Mouse (Mus musculus): ENCODE measurements at regions not wholly inside any gene's neighbourhood (a gene's known extent, or its start where the extent isn't known, plus 50 kb on each side); places are given as distances from the start of the nearest gene placed in this dataset.
A peak's percentile ranks its signal among the peaks of the same experiment; 100 is the strongest.

DNA sequence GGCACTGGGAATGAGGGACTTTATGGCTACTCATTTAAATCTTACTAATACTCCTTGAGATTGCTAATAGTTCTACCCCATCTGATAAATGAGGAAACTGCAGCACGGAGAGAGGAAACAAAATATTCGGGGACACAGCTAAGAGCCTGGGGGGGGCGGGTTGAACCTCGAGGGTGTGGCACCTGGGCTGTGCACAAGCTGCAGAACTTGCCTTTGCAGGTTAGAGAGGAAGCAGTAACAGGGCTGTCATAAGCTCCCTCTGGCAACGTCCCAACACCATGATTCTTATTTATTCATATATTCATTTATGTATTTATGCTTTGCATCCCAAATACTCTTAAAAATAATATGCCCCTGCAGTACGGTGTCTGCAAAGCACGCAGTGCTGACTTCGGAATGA, 237.5 kb downstream of the Ccser2 start:
- WGBS = 77% methylated on average over 8 of the region's 8 CpGs
- Histone ChIP-seq H3K4me1 (ENCODE audit: control insufficient read depth, insufficient read depth, low read length) (no peaks in the 10 kb centered on the region), H3K4me3 (ENCODE audit: low read depth, low read length) (no peak overlapping the region), H3K27ac (ENCODE audit: low read length) (no peak overlapping the region), H3K4me2 (ENCODE audit: low read length) (no peak overlapping the region), H3K9me3 (replicated peaks; ENCODE audit: control insufficient read depth, low read length, poor library complexity, severe bottlenecking) (no peaks in the 10 kb centered on the region), H3K36me3 (ENCODE audit: control insufficient read depth, insufficient read depth, low read length) (no peaks in the 10 kb centered on the region), H3K27me3 (ENCODE audit: control insufficient read depth, insufficient read depth, low read depth, low read length) (no peaks in the 10 kb centered on the region), H3K9ac (ENCODE audit: low read depth, low read length) (no peak overlapping the region)
- peak; percentile 28; the same call in 1 of the 2 replicates for ATAC-seq

DNA sequence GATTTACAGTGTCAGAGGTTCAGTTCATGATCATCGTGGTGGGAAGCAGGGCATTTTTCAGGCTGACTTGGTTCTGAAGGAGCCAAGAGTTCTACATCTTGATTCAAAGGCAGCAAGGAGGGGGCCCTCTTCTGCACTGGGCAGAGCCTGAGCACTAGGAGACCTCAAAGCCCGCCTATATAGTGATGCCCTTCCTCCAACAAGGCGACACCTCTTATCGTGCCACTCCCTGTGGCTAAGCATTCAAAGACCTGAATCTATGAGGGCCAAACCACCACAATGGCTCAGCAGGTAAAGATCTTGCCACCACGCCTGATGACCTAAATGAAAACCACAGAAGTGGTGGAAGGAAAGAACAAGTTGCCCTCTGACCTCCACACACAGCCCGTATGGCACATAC, 242.5 kb downstream of the Ccser2 start:
- ATAC-seq = no peak
- H3K27ac ChIP-seq (ENCODE audit: low read length) = no peak overlapping the region
- WGBS = 80% methylated on average over 6 of the region's 6 CpGs

DNA sequence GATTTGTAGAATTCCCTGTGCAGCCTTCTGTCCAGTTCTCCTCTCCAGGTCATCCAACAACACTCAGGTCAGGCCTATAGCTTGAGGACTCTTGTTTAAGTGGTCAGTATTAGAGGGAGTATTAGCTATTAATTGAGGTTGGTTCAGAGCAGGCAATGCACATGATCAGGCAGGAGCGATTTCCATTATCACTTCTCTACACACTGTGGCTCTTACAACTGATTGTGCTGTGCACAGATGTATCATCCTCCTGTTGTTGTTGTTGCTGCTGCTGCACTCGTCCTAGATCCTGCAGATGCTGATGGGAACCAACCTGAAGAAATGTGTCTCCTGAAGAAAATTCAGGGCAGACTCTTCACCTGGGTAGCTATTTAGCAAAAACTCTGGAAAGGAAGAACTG, 252.9 kb downstream of the Ccser2 start:
- H3K4me3 ChIP-seq (ENCODE audit: low read depth, low read length) = no peak overlapping the region
- H3K4me1 ChIP-seq (ENCODE audit: control insufficient read depth, insufficient read depth, low read length) = no peaks in the 10 kb centered on the region
- no peaks in the 10 kb centered on the region for H3K36me3 ChIP-seq (ENCODE audit: control insufficient read depth, insufficient read depth, low read length)
- no peaks in the 10 kb centered on the region for H3K27me3 ChIP-seq (ENCODE audit: control insufficient read depth, insufficient read depth, low read depth, low read length)
- no peak overlapping the region for H3K9ac ChIP-seq (ENCODE audit: low read depth, low read length)
- H3K27ac ChIP-seq (ENCODE audit: low read length) = no peak overlapping the region
- H3K4me2 ChIP-seq (ENCODE audit: low read length) = no peak overlapping the region
- H3K9me3 ChIP-seq (replicated peaks; ENCODE audit: control insufficient read depth, low read length, poor library complexity, severe bottlenecking) = no peaks in the 10 kb centered on the region
- no peak for ATAC-seq
- WGBS = 79% methylated on average over 2 of the region's 2 CpGs

More for the DNA sequence above, 242.5 kb downstream of the Ccser2 start:
- Histone ChIP-seq H3K36me3 (ENCODE audit: control insufficient read depth, insufficient read depth, low read length) (no peaks in the 10 kb centered on the region), H3K9ac (ENCODE audit: low read depth, low read length) (no peak overlapping the region), H3K4me3 (ENCODE audit: low read depth, low read length) (no peak overlapping the region), H3K4me2 (ENCODE audit: low read length) (no peak overlapping the region), H3K27me3 (ENCODE audit: control insufficient read depth, insufficient read depth, low read depth, low read length) (no peaks in the 10 kb centered on the region), H3K9me3 (replicated peaks; ENCODE audit: control insufficient read depth, low read length, poor library complexity, severe bottlenecking) (no peaks in the 10 kb centered on the region), H3K4me1 (ENCODE audit: control insufficient read depth, insufficient read depth, low read length) (no peaks in the 10 kb centered on the region)

DNA sequence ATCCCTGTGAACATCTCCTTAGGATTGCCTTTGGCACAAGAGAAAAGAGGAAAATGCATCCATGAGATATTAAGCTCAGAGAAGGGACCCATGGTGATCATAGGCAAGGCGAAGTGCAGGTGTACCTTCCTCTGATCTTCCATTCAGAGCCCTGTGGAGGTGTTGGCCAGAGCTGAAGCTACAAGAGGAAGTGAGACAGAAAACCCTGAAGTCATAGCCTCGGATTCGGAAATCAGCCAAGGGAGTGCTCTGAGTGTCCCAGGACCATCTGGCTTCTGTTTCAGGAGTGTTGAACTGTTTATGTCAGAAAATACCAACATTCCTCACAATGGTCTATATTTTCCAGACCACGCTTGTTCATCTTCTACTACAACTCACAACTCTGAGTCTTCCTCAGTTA, 271.6 kb downstream of the Ccser2 start:
- no peaks in the 10 kb centered on the region for H3K27me3 ChIP-seq (ENCODE audit: control insufficient read depth, insufficient read depth, low read depth, low read length)

DNA sequence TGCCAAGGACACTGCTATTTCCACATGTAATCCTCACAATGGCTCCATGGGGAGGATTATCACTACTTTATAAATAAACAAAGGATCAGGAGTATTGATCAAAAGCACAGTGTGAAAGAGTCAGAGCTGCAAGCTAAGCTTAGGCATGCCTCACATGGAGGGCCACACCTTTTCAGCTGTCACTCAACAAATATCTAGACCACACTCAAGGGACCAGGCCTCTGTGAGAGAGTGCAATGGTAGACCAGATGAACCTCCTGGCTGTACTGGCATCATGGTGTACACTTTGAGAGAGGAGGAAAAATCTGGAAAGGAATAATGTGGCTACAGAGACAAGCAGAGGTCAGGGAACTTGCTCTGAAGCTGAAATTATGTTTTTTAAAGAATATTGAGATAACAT, 276.6 kb downstream of the Ccser2 start:
- no peak for ATAC-seq

More for the DNA sequence above, 271.6 kb downstream of the Ccser2 start:
- 96% methylated on average over 4 of the region's 4 CpGs for WGBS
- H3K36me3 ChIP-seq (ENCODE audit: control insufficient read depth, insufficient read depth, low read length) = no peaks in the 10 kb centered on the region
- H3K9me3 ChIP-seq (replicated peaks; ENCODE audit: control insufficient read depth, low read length, poor library complexity, severe bottlenecking) = no peaks in the 10 kb centered on the region
- no peak overlapping the region for H3K4me2 ChIP-seq (ENCODE audit: low read length)
- H3K4me3 ChIP-seq (ENCODE audit: low read depth, low read length) = no peak overlapping the region
- H3K4me1 ChIP-seq (ENCODE audit: control insufficient read depth, insufficient read depth, low read length) = no peaks in the 10 kb centered on the region
- no peak overlapping the region for H3K27ac ChIP-seq (ENCODE audit: low read length)
- H3K9ac ChIP-seq (ENCODE audit: low read depth, low read length) = no peak overlapping the region
- no peak for ATAC-seq

DNA sequence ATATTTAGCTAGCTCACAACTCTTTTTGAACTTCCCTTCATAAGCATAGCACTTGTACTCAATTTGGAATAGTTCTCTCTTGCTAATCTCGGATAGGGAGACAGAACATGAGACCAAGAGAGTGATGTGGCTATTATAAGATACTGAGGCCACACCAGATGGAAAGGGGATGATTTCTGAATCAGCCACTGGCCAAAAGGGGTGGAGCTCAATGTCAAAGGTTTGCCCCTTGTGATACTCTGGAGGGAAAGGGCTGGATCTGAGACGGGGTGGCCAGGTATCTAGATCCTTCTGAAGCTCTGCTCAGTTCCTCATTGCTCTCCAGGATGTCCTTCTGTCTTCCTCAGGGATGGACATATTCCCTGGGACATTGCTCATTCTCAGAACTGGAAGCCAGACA, 277.6 kb downstream of the Ccser2 start:
- Histone ChIP-seq H3K27me3 (ENCODE audit: control insufficient read depth, insufficient read depth, low read depth, low read length) (no peaks in the 10 kb centered on the region), H3K4me1 (ENCODE audit: control insufficient read depth, insufficient read depth, low read length) (no peaks in the 10 kb centered on the region), H3K4me2 (ENCODE audit: low read length) (no peak overlapping the region), H3K4me3 (ENCODE audit: low read depth, low read length) (no peak overlapping the region), H3K9ac (ENCODE audit: low read depth, low read length) (no peak overlapping the region), H3K9me3 (replicated peaks; ENCODE audit: control insufficient read depth, low read length, poor library complexity, severe bottlenecking) (no peaks in the 10 kb centered on the region), H3K36me3 (ENCODE audit: control insufficient read depth, insufficient read depth, low read length) (no peaks in the 10 kb centered on the region), H3K27ac (ENCODE audit: low read length) (no peak overlapping the region)
- WGBS = 77% methylated on average over 2 of the region's 2 CpGs
- no peak for ATAC-seq

More for the DNA sequence above, 276.6 kb downstream of the Ccser2 start:
- H3K4me2 ChIP-seq (ENCODE audit: low read length) = no peak overlapping the region
- no peaks in the 10 kb centered on the region for H3K27me3 ChIP-seq (ENCODE audit: control insufficient read depth, insufficient read depth, low read depth, low read length)
- H3K4me1 ChIP-seq (ENCODE audit: control insufficient read depth, insufficient read depth, low read length) = no peaks in the 10 kb centered on the region
- H3K4me3 ChIP-seq (ENCODE audit: low read depth, low read length) = no peak overlapping the region
- H3K36me3 ChIP-seq (ENCODE audit: control insufficient read depth, insufficient read depth, low read length) = no peaks in the 10 kb centered on the region
- no peak overlapping the region for H3K27ac ChIP-seq (ENCODE audit: low read length)
- no peak overlapping the region for H3K9ac ChIP-seq (ENCODE audit: low read depth, low read length)
- no peaks in the 10 kb centered on the region for H3K9me3 ChIP-seq (replicated peaks; ENCODE audit: control insufficient read depth, low read length, poor library complexity, severe bottlenecking)

DNA sequence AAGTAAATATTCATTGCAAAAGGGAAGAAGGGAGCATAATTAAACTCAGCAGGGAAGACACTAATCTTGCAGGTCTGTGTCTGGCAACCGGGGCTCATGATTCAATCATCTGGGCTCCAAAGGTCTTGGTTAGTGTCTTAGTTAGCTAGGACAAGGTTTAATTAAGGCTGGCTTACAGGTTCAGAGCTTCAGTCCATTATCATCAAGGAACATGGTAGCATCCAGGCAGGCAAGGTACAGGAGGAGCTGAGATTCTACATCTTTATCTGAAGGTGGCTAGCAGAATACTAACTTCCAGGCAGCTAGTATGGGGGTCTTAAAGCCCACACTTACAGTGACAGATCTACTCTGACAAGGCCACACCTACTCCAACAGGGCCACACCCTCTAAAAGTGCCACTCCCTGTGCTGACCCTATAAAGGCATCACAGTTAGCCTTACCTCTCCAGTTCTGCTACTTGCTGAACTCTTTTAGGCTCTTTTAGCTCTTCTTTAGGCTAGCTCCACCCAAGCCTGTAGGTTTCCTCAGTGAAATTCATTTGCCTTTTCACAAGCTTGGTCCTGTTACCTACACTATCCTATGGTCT, 309.8 kb downstream of the Ccser2 start:
- Histone ChIP-seq H3K9me3 (replicated peaks; ENCODE audit: control insufficient read depth, low read length, poor library complexity, severe bottlenecking) (no peaks in the 10 kb centered on the region), H3K4me2 (ENCODE audit: low read length) (no peak overlapping the region), H3K4me1 (ENCODE audit: control insufficient read depth, insufficient read depth, low read length) (no peaks in the 10 kb centered on the region), H3K36me3 (ENCODE audit: control insufficient read depth, insufficient read depth, low read length) (no peaks in the 10 kb centered on the region), H3K4me3 (ENCODE audit: low read depth, low read length) (no peak overlapping the region), H3K27me3 (ENCODE audit: control insufficient read depth, insufficient read depth, low read depth, low read length) (no peaks in the 10 kb centered on the region), H3K9ac (ENCODE audit: low read depth, low read length) (no peak overlapping the region), H3K27ac (ENCODE audit: low read length) (no peak overlapping the region)
- 65% methylated on average over 1 of the region's 1 CpGs for WGBS
- no peak for ATAC-seq

GRCm38 (mm10) chr14:36658193-36658592, 310.4 kb downstream of the Ccser2 start:
- Histone ChIP-seq H3K9ac (ENCODE audit: low read depth, low read length) (no peak overlapping the region), H3K4me3 (ENCODE audit: low read depth, low read length) (no peak overlapping the region), H3K36me3 (ENCODE audit: control insufficient read depth, insufficient read depth, low read length) (no peaks in the 10 kb centered on the region), H3K4me1 (ENCODE audit: control insufficient read depth, insufficient read depth, low read length) (no peaks in the 10 kb centered on the region), H3K4me2 (ENCODE audit: low read length) (no peak overlapping the region), H3K27me3 (ENCODE audit: control insufficient read depth, insufficient read depth, low read depth, low read length) (no peaks in the 10 kb centered on the region), H3K9me3 (replicated peaks; ENCODE audit: control insufficient read depth, low read length, poor library complexity, severe bottlenecking) (no peaks in the 10 kb centered on the region), H3K27ac (ENCODE audit: low read length) (no peak overlapping the region)
- WGBS = 89% methylated on average over 3 of the region's 3 CpGs
- ATAC-seq = no peak

DNA sequence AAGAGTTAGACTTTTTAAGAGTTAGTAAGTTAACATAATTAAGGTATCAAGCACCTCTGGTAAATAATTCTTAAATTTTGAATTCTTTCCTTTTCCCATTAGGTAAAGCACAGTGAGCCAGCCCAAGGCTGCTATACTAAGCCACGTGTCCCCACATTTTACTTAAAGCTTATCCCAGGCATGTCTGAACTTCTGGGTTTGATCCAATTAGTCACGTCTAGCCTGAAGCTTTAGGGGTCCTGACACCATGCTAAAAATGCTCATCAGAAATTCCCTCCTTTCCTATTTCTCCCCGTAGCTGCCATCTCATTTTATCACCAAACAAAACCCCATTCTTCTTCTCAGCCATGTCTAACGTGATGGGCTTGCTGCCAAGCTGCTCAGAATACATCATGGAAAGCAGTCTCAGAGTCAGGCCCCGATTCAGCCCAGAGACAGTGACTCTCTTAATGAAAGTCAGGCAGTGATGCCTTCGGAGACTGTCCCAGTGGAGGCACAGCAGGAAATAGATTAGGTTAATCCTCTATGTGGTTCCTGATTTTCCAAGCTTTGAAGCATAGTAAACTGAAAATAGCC, 315.5 kb downstream of the Ccser2 start:
- ATAC-seq = peak; percentile 98
- no peak overlapping the region for H3K4me2 ChIP-seq (ENCODE audit: low read length)
- no peaks in the 10 kb centered on the region for H3K4me1 ChIP-seq (ENCODE audit: control insufficient read depth, insufficient read depth, low read length)
- WGBS = 1% methylated on average over 6 of the region's 6 CpGs
- H3K4me3 ChIP-seq (ENCODE audit: low read depth, low read length) = no peak overlapping the region
- no peaks in the 10 kb centered on the region for H3K9me3 ChIP-seq (replicated peaks; ENCODE audit: control insufficient read depth, low read length, poor library complexity, severe bottlenecking)
- H3K27ac ChIP-seq (ENCODE audit: low read length) = peak overlapping the region; percentile 3; the same call in 1 of the 2 replicates
- no peaks in the 10 kb centered on the region for H3K36me3 ChIP-seq (ENCODE audit: control insufficient read depth, insufficient read depth, low read length)
- no peaks in the 10 kb centered on the region for H3K27me3 ChIP-seq (ENCODE audit: control insufficient read depth, insufficient read depth, low read depth, low read length)
- H3K9ac ChIP-seq (ENCODE audit: low read depth, low read length) = no peak overlapping the region

Measured in midbrain, embryonic 16.5 days (tissue).